Comparison of ENCODE assay signal across 8 mouse cellular contexts in genomic region chr11:120281197-120281596, GRCm38 (mm10). TPM values are rescaled to one million over a fixed set of nuclear protein-coding genes. Genes with fewer than 3 reads are reported as not detected.
DNase-seq lines count a peak whose midpoint lies in the region; ATAC-seq lines count a peak whose summit lies in the region.

No protein-coding gene starts in this region.

- no peak for DNase-seq in midbrain, embryonic 11.5 days (ENCODE audit: low spot score, missing footprints)
- peak; percentile 57 for DNase-seq in hindbrain, embryonic 10.5 days (ENCODE audit: low spot score)
- DNase-seq in retina, embryonic 14.5 days (ENCODE audit: low spot score), result no peak
- DNase-seq in right cerebral cortex, adult 18-20 months, result no peak

- H3K4me2 ChIP-seq in midbrain, embryonic 12.5 days (replicated peaks), result no peak overlapping the region
- no peak overlapping the region for H3K4me2 ChIP-seq in midbrain, embryonic 11.5 days
- no peak overlapping the region for H3K4me2 ChIP-seq in limb, embryonic 13.5 days (replicated peaks)
- H3K4me2 ChIP-seq in stomach, embryonic 16.5 days (ENCODE audit: low read depth, low read length), result no peak overlapping the region

- H3K4me1 ChIP-seq in midbrain, embryonic 12.5 days, result peaks cover 27% of the 10 kb centered on the region
- peaks cover 19% of the 10 kb centered on the region for H3K4me1 ChIP-seq in midbrain, embryonic 11.5 days (ENCODE audit: control insufficient read depth, insufficient read depth, low read length)
- H3K4me1 ChIP-seq in hindbrain, embryonic 10.5 days (replicated peaks), result peaks cover 59% of the 10 kb centered on the region
- peaks cover 4% of the 10 kb centered on the region; the same call in 1 of the 2 replicates for H3K4me1 ChIP-seq in limb, embryonic 13.5 days
- H3K4me1 ChIP-seq in stomach, embryonic 16.5 days (ENCODE audit: control insufficient read depth, insufficient read depth, low read length), result no peaks in the 10 kb centered on the region

- H3K36me3 ChIP-seq in midbrain, embryonic 12.5 days, result peaks cover 99% of the 10 kb centered on the region
- H3K36me3 ChIP-seq in midbrain, embryonic 11.5 days (ENCODE audit: control insufficient read depth, insufficient read depth, low read length), result peaks cover 52% of the 10 kb centered on the region
- H3K36me3 ChIP-seq in hindbrain, embryonic 10.5 days, result peaks cover 100% of the 10 kb centered on the region
- peaks cover 100% of the 10 kb centered on the region for H3K36me3 ChIP-seq in limb, embryonic 13.5 days
- H3K36me3 ChIP-seq in stomach, embryonic 16.5 days (ENCODE audit: control insufficient read depth, insufficient read depth, low read length), result peaks cover 9% of the 10 kb centered on the region; the same call in 1 of the 2 replicates

- no peaks in the 10 kb centered on the region for H3K27me3 ChIP-seq in midbrain, embryonic 12.5 days
- no peaks in the 10 kb centered on the region for H3K27me3 ChIP-seq in midbrain, embryonic 11.5 days (ENCODE audit: control insufficient read depth, insufficient read depth, low read length)
- H3K27me3 ChIP-seq in hindbrain, embryonic 10.5 days (ENCODE audit: insufficient read depth, poor library complexity, severe bottlenecking), result no peaks in the 10 kb centered on the region
- no peaks in the 10 kb centered on the region for H3K27me3 ChIP-seq in limb, embryonic 13.5 days
- H3K27me3 ChIP-seq in stomach, embryonic 16.5 days (ENCODE audit: control insufficient read depth, insufficient read depth, low read length), result no peaks in the 10 kb centered on the region

- H3K27ac ChIP-seq in midbrain, embryonic 12.5 days (replicated peaks), result peak overlapping the region; percentile 80
- H3K27ac ChIP-seq in midbrain, embryonic 11.5 days (ENCODE audit: low read depth, low read length), result no peak overlapping the region; the same call in 1 of the 2 replicates
- H3K27ac ChIP-seq in hindbrain, embryonic 10.5 days, result peak overlapping the region; percentile 78
- H3K27ac ChIP-seq in limb, embryonic 13.5 days, result peak overlapping the region; percentile 28; the same call in 1 of the 2 replicates
- H3K27ac ChIP-seq in stomach, embryonic 16.5 days (ENCODE audit: low read length), result no peak overlapping the region

- ATAC-seq in midbrain, embryonic 12.5 days (ENCODE audit: low FRiP score, low read depth), result no peak
- no peak for ATAC-seq in midbrain, embryonic 11.5 days (ENCODE audit: low FRiP score)
- ATAC-seq in limb, embryonic 13.5 days (ENCODE audit: low FRiP score, low read depth), result no peak
- no peak for ATAC-seq in stomach, embryonic 16.5 days (ENCODE audit: insufficient read depth, low FRiP score)
- ATAC-seq in megakaryocyte-erythroid progenitor cell, adult 5-6 weeks (replicated peaks; ENCODE audit: low FRiP score, low TSS enrichment, poor library complexity, severe bottlenecking), result no peak

- WGBS in midbrain, embryonic 12.5 days, result 82% methylated on average over 3 of the region's 3 CpGs
- WGBS in midbrain, embryonic 11.5 days, result 78% methylated on average over 3 of the region's 3 CpGs
- WGBS in hindbrain, embryonic 10.5 days, result 59% methylated on average over 3 of the region's 3 CpGs
- WGBS in limb, embryonic 13.5 days, result 53% methylated on average over 3 of the region's 3 CpGs
- WGBS in stomach, embryonic 16.5 days, result 69% methylated on average over 3 of the region's 3 CpGs

- H3K4me3 ChIP-seq in midbrain, embryonic 12.5 days, result no peak overlapping the region
- no peak overlapping the region for H3K4me3 ChIP-seq in midbrain, embryonic 11.5 days (ENCODE audit: low read depth, low read length)
- H3K4me3 ChIP-seq in hindbrain, embryonic 10.5 days, result no peak overlapping the region
- no peak overlapping the region for H3K4me3 ChIP-seq in limb, embryonic 13.5 days
- no peak overlapping the region for H3K4me3 ChIP-seq in stomach, embryonic 16.5 days (replicated peaks; ENCODE audit: low read length)

- H3K9me3 ChIP-seq in midbrain, embryonic 12.5 days, result no peaks in the 10 kb centered on the region
- H3K9me3 ChIP-seq in midbrain, embryonic 11.5 days (ENCODE audit: control insufficient read depth, low read length), result no peaks in the 10 kb centered on the region
- no peaks in the 10 kb centered on the region for H3K9me3 ChIP-seq in hindbrain, embryonic 10.5 days
- H3K9me3 ChIP-seq in limb, embryonic 13.5 days, result no peaks in the 10 kb centered on the region
- no peaks in the 10 kb centered on the region for H3K9me3 ChIP-seq in stomach, embryonic 16.5 days (replicated peaks; ENCODE audit: control insufficient read depth, low read length)

- no peak overlapping the region for H3K9ac ChIP-seq in midbrain, embryonic 12.5 days (replicated peaks)
- H3K9ac ChIP-seq in midbrain, embryonic 11.5 days (ENCODE audit: low read length), result no peak overlapping the region
- peak overlapping the region; percentile 19; the same call in 1 of the 2 replicates for H3K9ac ChIP-seq in limb, embryonic 13.5 days
- H3K9ac ChIP-seq in stomach, embryonic 16.5 days (ENCODE audit: low read length), result 0 out of 2 replicates have a peak overlapping the region, but pooled peaks have one; percentile 10

RNA-seq across cellular contexts. Expression of gene Bahcc1, which starts 48.5 kb away (rescaled TPM):
- 25.1 and 26.1 TPM in 2 replicates for polyA plus RNA-seq in midbrain, embryonic 12.5 days (2016; fragmentation: Nextera tagmentation; extraction: Ambion mirVana)
- polyA plus RNA-seq in midbrain, embryonic 11.5 days (2014; fragmentation: Nextera tagmentation; extraction: Ambion mirVana), result 17.6 and 20.6 TPM in 2 replicates
- 17.0 and 18.8 TPM in 2 replicates for polyA plus RNA-seq in hindbrain, embryonic 10.5 days (2016; fragmentation: Nextera tagmentation; extraction: Ambion mirVana)
- polyA plus RNA-seq in limb, embryonic 13.5 days (2015; fragmentation: Nextera tagmentation; extraction: Ambion mirVana), result 12.7 and 13.8 TPM in 2 replicates
- 4.5 and 5.6 TPM in 2 replicates for polyA plus RNA-seq in stomach, embryonic 16.5 days (2015; fragmentation: Nextera tagmentation; extraction: Ambion mirVana)
- 25.6 and 30.1 TPM in 2 replicates for total RNA-seq in megakaryocyte-erythroid progenitor cell, adult 5-6 weeks (2014; fragmentation: Nextera tagmentation)
- 6.7 and 7.0 TPM in 2 replicates for total RNA-seq in megakaryocyte-erythroid progenitor cell, adult 5-6 weeks (2017)

Comparison
In these comparisons a context has a peak if more than half of its experiments do, and no peak if none do; other contexts are left out.
1. H3K27ac ChIP-seq: peak in midbrain, embryonic 12.5 days (single experiment), hindbrain, embryonic 10.5 days (single experiment) and limb, embryonic 13.5 days (single experiment); none in midbrain, embryonic 11.5 days (single experiment) and stomach, embryonic 16.5 days (single experiment).
2. H3K9ac ChIP-seq: peak in limb, embryonic 13.5 days (single experiment) and stomach, embryonic 16.5 days (single experiment); none in midbrain, embryonic 12.5 days (single experiment) and midbrain, embryonic 11.5 days (single experiment).